Comparison of ENCODE assay signal across 9 mouse cellular contexts in genomic region chr4:135313761-135314241, GRCm38 (mm10). TPM values are rescaled to one million over a fixed set of nuclear protein-coding genes. Genes with fewer than 3 reads are reported as not detected.
DNase-seq lines count a peak whose midpoint lies in the region; ATAC-seq and TF ChIP-seq lines count a peak whose summit lies in the region.
"Had no signal": no experiment of that assay in that cellular context is flagged by ENCODE, and none has a peak within 500 bp of the region (broad histone marks: within the 10 kb centered on the region; RNA-seq: fewer than 3 reads in every experiment).

No protein-coding gene starts in this region.

- no peak overlapping the region for H3K27ac ChIP-seq in midbrain, embryonic 13.5 days
- no peak overlapping the region for H3K27ac ChIP-seq in layer of hippocampus, adult 2 months

- intact Hi-C loops in heart, postnatal 36 days (cut with DNase I): loop anchor here (2.0 kb wide), 1 partner anchor 41 kb away; the partner anchor contains the start of gene Clic4

- no peak overlapping the region for H3K4me2 ChIP-seq in midbrain, embryonic 13.5 days (replicated peaks)
- H3K4me2 ChIP-seq: embryonic facial prominence, embryonic 13.5 days had no signal

- peak; percentile 91 for ATAC-seq in activated CD4-positive, CD25-positive, alpha-beta regulatory T cell, adult 4 months
- ATAC-seq in midbrain, embryonic 13.5 days: no peak

- no peak overlapping the region for H3K4me3 ChIP-seq in midbrain, embryonic 13.5 days (replicated peaks)
- H3K4me3 ChIP-seq in layer of hippocampus, adult 2 months: no peak overlapping the region
- H3K4me3 ChIP-seq: embryonic facial prominence, embryonic 13.5 days had no signal

- H3K9ac ChIP-seq in midbrain, embryonic 13.5 days (replicated peaks): no peak overlapping the region
- H3K9ac ChIP-seq: embryonic facial prominence, embryonic 13.5 days had no signal

- H3K27me3 ChIP-seq in midbrain, embryonic 13.5 days: no peaks in the 10 kb centered on the region
- H3K27me3 ChIP-seq: embryonic facial prominence, embryonic 13.5 days had no signal

- DNase-seq in CD4-positive, CD25-positive, alpha-beta regulatory T cell, adult 2 months (ENCODE audit: low read depth, low spot score): peak; percentile 83
- peak; percentile 51 to 67 for DNase-seq in heart, postnatal 36 days
- DNase-seq in lung, postnatal 25 days (ENCODE audit: low spot score): peak; percentile 76
- DNase-seq in embryo, embryonic 10.5 days (ENCODE audit: low spot score): no peak
- no peak for DNase-seq in layer of hippocampus, adult 9-10 months (ENCODE audit: low spot score)
- DNase-seq in layer of hippocampus, adult 2 months (ENCODE audit: low spot score in 2 of 2): no peak

- H3K9me3 ChIP-seq in midbrain, embryonic 13.5 days: no peaks in the 10 kb centered on the region

- 0 out of 2 replicates have a peak, but pooled peaks cover 3% of the 10 kb centered on the region for H3K4me1 ChIP-seq in midbrain, embryonic 13.5 days (replicated peaks)

- TF ChIP-seq CTCF in layer of hippocampus, adult 2 months (conservative IDR thresholded peaks at IDR 0.05): no peak

- 85% methylated on average over 9 of the region's 9 CpGs for WGBS in midbrain, embryonic 13.5 days

- peaks cover 38% of the 10 kb centered on the region for H3K36me3 ChIP-seq in midbrain, embryonic 13.5 days

RNA-seq across cellular contexts. Expression of gene Srrm1, which starts 39.3 kb away (rescaled TPM):
- polyA plus RNA-seq in activated CD4-positive, CD25-positive, alpha-beta regulatory T cell, adult 4 months (2017; shearing (Covaris generic)): 100 to 1,000 TPM; 205 to 216 TPM
- 10 to 100 TPM; 59.1 to 69.9 TPM for total RNA-seq in heart, postnatal 36 days (2021)
- polyA plus RNA-seq in midbrain, embryonic 13.5 days (2015; fragmentation: Nextera tagmentation; extraction: Ambion mirVana): 211 and 246 TPM in 2 replicates
- total RNA-seq in layer of hippocampus, adult 2 months (2021): 100 to 1,000 TPM; 136 to 153 TPM

RNA-seq across cellular contexts. Expression of gene Clic4, which starts 41.2 kb away (rescaled TPM):
- 1 to 10 TPM; 4.5 to 8.8 TPM for polyA plus RNA-seq in activated CD4-positive, CD25-positive, alpha-beta regulatory T cell, adult 4 months (2017; shearing (Covaris generic))
- 100 to 1,000 TPM; 241 to 254 TPM for total RNA-seq in heart, postnatal 36 days (2021)
- polyA plus RNA-seq in midbrain, embryonic 13.5 days (2015; fragmentation: Nextera tagmentation; extraction: Ambion mirVana): 95.1 and 108 TPM in 2 replicates
- 10 to 100 TPM; 31.2 to 34.2 TPM for total RNA-seq in layer of hippocampus, adult 2 months (2021)

Comparison
In these comparisons a context has a peak if more than half of its experiments do, and no peak if none do; other contexts are left out.
1. DNase-seq: peak in CD4-positive, CD25-positive, alpha-beta regulatory T cell, adult 2 months (single experiment), heart, postnatal 36 days (2 of 2) and lung, postnatal 25 days (single experiment); none in embryo, embryonic 10.5 days (single experiment), layer of hippocampus, adult 9-10 months (single experiment) and layer of hippocampus, adult 2 months (0 of 2).
2. RNA of gene Clic4, which starts 41.2 kb away (total RNA-seq): 241 to 254 TPM in heart, postnatal 36 days; 31.2 to 34.2 TPM in layer of hippocampus, adult 2 months; every median in the first group is over 4 times any median in the second.